Mouse (Mus musculus): Measurements from ENCODE around the gene Npas2. TPM values are rescaled to one million over a fixed set of nuclear protein-coding genes. Genes with fewer than 3 reads are reported as not detected.
A peak's percentile ranks its signal among the peaks of the same experiment; 100 is the strongest.

The Npas2 gene
- total RNA-seq, 1 experiment from 2014 or later = not detected

GRCm38 (mm10) chr1:39313352-39314245 is 120.1 kb downstream of the Npas2 start:
- ATAC-seq (ENCODE audit: extremely low read depth, insufficient number of reproducible peaks, low FRiP score, poor library complexity, severe bottlenecking) = no peak

DNA sequence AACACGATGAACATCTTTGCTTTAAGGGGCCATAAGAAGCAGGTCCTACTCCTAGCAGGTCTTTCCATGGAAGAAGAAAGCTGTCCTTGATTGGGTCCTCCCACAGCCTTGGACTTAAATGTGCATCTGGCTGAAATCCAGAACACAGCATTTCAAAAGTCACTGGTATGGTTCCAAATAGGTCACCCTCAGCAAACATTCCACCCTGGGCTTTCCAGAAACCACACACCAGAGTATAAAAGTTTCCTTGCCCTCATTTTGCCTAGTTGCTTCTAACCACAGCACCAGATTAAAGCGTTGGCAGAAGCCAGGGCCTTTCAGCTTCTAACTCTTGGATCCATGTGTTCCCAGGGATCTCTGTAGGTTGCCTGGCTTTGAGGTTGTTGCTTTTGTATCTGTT is 124.4 kb downstream of the Npas2 start:
- ATAC-seq (ENCODE audit: extremely low read depth, insufficient number of reproducible peaks, low FRiP score, poor library complexity, severe bottlenecking) = no peak

DNA sequence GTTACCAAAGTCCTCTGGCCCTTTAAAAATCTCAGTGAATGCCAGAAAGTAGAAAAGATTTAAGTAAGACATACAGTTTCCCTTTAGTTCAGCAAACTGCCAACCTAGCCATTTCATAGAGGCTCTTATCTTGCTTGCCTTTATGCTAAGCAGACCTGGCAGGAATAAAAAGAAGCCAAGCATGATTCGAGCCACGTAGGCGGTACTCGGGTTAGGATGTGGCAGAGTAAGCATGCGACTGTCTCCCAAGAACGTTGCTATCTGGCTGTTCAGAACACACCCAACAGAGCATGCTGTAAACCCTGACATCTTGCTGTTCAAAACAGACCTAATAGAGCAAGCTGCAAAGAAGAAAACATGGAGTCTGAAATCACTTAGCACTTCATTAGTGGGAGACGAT is 125.3 kb downstream of the Npas2 start:
- ATAC-seq (ENCODE audit: extremely low read depth, insufficient number of reproducible peaks, low FRiP score, poor library complexity, severe bottlenecking) = no peak

GRCm38 (mm10) chr1:39321954-39322353 is 128.4 kb downstream of the Npas2 start:
- ATAC-seq (ENCODE audit: extremely low read depth, insufficient number of reproducible peaks, low FRiP score, poor library complexity, severe bottlenecking) = no peak

DNA sequence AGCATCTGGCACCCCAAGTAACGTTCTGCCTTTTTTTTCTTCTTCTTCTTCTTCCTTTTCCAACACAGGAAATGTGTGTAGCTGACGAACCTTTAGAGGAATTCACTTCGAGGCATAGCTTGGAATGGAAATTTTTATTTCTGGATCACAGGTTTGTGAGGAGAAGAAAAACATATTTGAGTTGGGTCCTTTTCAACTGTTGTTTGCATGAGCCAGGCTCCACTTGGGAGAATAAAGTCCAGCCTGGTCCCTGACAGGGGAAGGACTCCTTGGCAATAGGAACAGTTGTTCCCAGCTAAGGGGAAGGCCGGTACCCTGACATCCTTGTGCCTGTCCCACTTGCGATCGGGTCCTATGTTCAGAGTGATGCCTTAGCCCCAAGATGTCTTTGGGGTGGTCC is 131.7 kb downstream of the Npas2 start:
- ATAC-seq (ENCODE audit: extremely low read depth, insufficient number of reproducible peaks, low FRiP score, poor library complexity, severe bottlenecking) = no peak

- no peak for ATAC-seq (ENCODE audit: extremely low read depth, insufficient number of reproducible peaks, low FRiP score, poor library complexity, severe bottlenecking)
These were observed 134.0 kb downstream of the Npas2 start for GRCm38 (mm10) chr1:39327546-39327945.

- no peak for ATAC-seq (ENCODE audit: extremely low read depth, insufficient number of reproducible peaks, low FRiP score, poor library complexity, severe bottlenecking)
These were observed 137.5 kb downstream of the Npas2 start for GRCm38 (mm10) chr1:39330857-39331594.

DNA sequence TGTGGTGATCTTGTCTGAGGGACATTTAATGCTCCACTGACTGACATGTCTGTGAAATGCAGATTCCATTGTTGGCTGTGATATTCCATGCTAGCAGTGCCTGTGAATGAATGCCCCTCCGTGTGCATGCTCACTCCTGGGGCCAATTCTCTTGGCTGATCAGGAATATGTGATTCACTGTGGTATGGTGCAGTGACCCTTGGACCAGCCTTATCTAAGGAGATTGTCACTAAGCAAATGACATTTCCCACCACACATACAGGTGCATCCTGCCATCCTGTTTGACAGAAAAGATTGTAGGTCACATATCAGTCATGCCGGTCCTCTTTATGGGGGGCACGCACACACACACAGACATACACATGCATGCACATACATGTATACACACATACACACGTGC is 138.9 kb downstream of the Npas2 start:
- ATAC-seq (ENCODE audit: extremely low read depth, insufficient number of reproducible peaks, low FRiP score, poor library complexity, severe bottlenecking) = no peak

DNA sequence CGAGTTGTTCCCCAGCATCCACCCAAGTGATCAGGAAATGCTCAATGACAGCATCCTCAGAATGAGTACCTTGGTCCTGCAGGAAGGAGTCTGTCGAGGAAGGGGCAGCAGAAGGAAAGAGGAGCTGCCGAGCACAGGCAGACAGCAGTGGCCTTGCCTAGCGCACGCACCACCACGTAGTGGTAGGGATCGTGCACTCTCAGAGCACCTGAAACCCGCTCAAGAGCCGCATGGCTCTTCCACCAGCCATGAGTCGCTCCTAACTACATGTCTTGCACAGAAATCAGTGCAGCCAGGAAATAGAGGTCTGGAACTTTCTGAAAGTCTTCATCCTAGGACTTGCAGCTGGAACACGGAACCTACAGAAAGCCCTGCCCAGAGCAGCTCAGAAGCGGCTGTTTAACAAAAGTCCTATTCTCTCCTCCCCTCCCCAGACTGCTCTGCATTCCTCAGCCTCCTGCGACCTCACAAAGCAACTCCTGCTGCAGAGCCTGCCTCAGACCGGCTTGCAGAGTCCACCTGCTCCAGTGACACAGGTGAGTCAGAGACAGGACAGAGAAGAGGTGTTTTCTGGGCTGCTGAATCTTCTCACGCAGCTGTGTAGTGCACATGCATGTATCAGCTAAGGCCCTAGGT is 142.1 kb downstream of the Npas2 start:
- ATAC-seq (ENCODE audit: extremely low read depth, insufficient number of reproducible peaks, low FRiP score, poor library complexity, severe bottlenecking) = no peak

DNA sequence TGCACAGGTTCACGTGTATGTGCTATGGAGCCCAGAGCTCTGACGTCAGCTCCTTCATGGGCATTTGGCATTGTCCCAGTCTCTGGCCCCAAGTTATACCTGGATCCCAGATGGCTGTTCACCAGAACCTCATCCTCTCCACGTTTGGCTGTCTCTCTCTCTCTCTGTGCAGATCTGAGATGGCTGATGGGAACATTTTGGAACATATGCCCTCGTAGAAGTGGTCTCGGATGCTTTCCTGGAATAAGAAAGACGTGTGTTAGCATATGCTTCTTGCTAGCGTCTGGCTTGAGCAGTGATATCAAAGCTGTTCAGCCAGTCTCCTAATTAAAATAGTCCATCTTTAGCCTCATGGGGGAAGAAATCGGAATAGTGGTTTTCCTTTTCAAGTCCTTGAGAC is 143.3 kb downstream of the Npas2 start:
- no peak for ATAC-seq (ENCODE audit: extremely low read depth, insufficient number of reproducible peaks, low FRiP score, poor library complexity, severe bottlenecking)

GRCm38 (mm10) chr1:39338831-39339230 is 145.3 kb downstream of the Npas2 start:
- no peak for ATAC-seq (ENCODE audit: extremely low read depth, insufficient number of reproducible peaks, low FRiP score, poor library complexity, severe bottlenecking)

DNA sequence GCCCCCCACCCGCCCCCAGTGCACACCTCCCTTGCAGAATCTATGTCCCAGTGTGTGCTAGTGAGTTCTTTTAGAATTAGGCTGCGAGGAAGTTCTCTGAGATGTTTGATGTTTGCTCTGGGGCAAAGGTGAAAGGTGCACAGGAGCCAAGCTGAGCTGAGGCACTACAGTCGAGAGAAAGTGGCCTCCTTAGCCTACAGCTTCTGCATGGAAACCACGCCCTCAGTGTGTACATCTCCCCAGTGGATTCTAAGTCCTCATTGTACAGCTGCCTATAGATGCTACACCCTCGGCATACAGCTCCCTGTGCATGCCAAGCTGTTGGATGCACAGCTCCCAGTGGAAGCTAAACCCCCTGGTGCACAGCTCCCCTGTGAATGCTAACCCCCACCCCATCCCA is 145.9 kb downstream of the Npas2 start:
- no peak for ATAC-seq (ENCODE audit: extremely low read depth, insufficient number of reproducible peaks, low FRiP score, poor library complexity, severe bottlenecking)

- no peak for ATAC-seq (ENCODE audit: extremely low read depth, insufficient number of reproducible peaks, low FRiP score, poor library complexity, severe bottlenecking)
These were observed 146.6 kb downstream of the Npas2 start for GRCm38 (mm10) chr1:39340156-39340555.

- ATAC-seq (ENCODE audit: extremely low read depth, insufficient number of reproducible peaks, low FRiP score, poor library complexity, severe bottlenecking) = 0 out of 2 replicates have a peak, but pooled peaks have one; percentile 40
These were observed 147.1 kb downstream of the Npas2 start for GRCm38 (mm10) chr1:39340647-39341046.

DNA sequence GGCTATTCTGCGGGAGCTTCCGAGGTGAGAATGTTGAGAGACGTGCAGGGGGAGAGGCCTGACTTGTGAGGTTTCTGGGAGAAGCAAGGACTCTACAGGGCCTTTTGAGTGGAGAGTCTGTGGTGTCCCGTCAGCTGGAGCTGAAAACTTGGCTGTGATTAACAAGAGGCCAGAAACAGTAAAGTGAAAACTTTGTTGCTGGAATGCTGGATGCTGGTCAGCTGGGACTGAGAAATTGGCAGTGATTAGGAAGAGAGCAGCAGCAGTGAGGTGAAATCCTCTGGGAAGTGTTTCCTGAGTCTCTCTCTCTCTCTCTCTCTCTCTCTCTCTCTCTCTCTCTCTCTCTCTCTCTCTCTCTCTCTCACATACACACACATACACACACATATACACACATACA is 148.3 kb downstream of the Npas2 start:
- no peak for ATAC-seq (ENCODE audit: extremely low read depth, insufficient number of reproducible peaks, low FRiP score, poor library complexity, severe bottlenecking)

GRCm38 (mm10) chr1:39343242-39343641 is 149.7 kb downstream of the Npas2 start:
- no peak for ATAC-seq (ENCODE audit: extremely low read depth, insufficient number of reproducible peaks, low FRiP score, poor library complexity, severe bottlenecking)

GRCm38 (mm10) chr1:39344981-39345600 is 151.6 kb downstream of the Npas2 start:
- no peak for ATAC-seq (ENCODE audit: extremely low read depth, insufficient number of reproducible peaks, low FRiP score, poor library complexity, severe bottlenecking)

DNA sequence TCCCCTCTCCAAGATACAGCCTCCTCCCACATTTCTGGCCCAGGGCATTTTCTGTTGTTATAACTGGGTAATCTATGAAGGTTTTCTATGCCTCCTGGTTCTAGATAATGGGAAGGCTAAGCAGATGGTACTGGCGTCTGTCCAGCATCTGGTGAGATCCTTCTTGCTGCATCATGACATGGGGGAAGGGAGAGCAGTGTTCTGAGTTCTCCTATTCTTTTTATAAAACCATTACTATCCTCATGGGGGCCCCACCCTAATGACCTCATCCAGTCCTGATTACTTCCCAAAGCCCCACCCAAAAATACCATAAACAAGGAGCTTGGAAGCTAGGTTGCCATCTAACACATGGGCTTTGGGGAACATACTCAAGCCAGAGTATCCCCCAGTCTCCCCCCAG is 155.5 kb downstream of the Npas2 start:
- ATAC-seq (ENCODE audit: extremely low read depth, insufficient number of reproducible peaks, low FRiP score, poor library complexity, severe bottlenecking) = no peak

GRCm38 (mm10) chr1:39349427-39349826 is 155.9 kb downstream of the Npas2 start:
- no peak for ATAC-seq (ENCODE audit: extremely low read depth, insufficient number of reproducible peaks, low FRiP score, poor library complexity, severe bottlenecking)
